Mouse (Mus musculus): ENCODE results near the gene Kmt5a.

GRCm38 (mm10) chr5:124463462-124463861 lies 23.7 kb downstream of the Kmt5a start:
- TF ChIP-seq POLR2A (IDR thresholded peaks at IDR 0.05; ENCODE audit: borderline replicate concordance, extremely low read depth, low read depth, low read length) (no peak), CTCF (IDR thresholded peaks at IDR 0.05; ENCODE audit: insufficient read depth, low read length) (no peak)

All from lung, adult 2 months (tissue).